Mouse (Mus musculus) MEL (cell line): ENCODE data around the gene Spaca6.

Experiments
- BHLHE40 ChIP-seq: IDR thresholded peaks from 2 replicates; pipeline ENCODE4 v1.6.1; 2012; ENCODE audit warnings: low read depth, mild to moderate bottlenecking, inconsistent platforms, low read length, improper control_type of control experiment, borderline replicate concordance
- CTCF ChIP-seq, 3 experiments: IDR thresholded peaks in 2 of 3; conservative IDR thresholded peaks in 1 of 3; 2 replicates each; pipeline ENCODE4 v1.5.1; 2011 to 2012; ENCODE audit warnings: low read length in 3 of 3, low read depth in 2 of 3, mild to moderate bottlenecking in 2 of 3, improper control_type of control experiment in 1 of 3, inconsistent platforms in 1 of 3, mixed read lengths in 1 of 3, moderate library complexity in 1 of 3; ENCODE audit not compliant: control insufficient read depth in 1 of 3, insufficient read depth in 1 of 3, poor library complexity in 1 of 3, severe bottlenecking in 1 of 3
- EP300 ChIP-seq, 2 experiments: IDR thresholded peaks; 2 replicates each; pipeline ENCODE4 v1.6.1; 2011; ENCODE audit warnings: improper control_type of control experiment in 2 of 2, low read length in 2 of 2, low read depth in 1 of 2, mild to moderate bottlenecking in 1 of 2
- MAFK ChIP-seq: IDR thresholded peaks from 2 replicates; pipeline ENCODE4 v1.6.1; 2011; ENCODE audit warnings: low read depth, mild to moderate bottlenecking, low read length, improper control_type of control experiment, borderline replicate concordance
- POLR2A ChIP-seq, 2 experiments: IDR thresholded peaks; 2 replicates each; pipeline ENCODE4 v1.6.1; 2011 to 2012; ENCODE audit warnings: low read length in 2 of 2, mild to moderate bottlenecking in 2 of 2, control low read depth in 1 of 2, improper control_type of control experiment in 1 of 2, low read depth in 1 of 2, moderate library complexity in 1 of 2; ENCODE audit not compliant: control insufficient read depth in 1 of 2, insufficient read depth in 1 of 2, poor library complexity in 1 of 2
- SMC3 ChIP-seq: IDR thresholded peaks from 2 replicates; pipeline ENCODE4 v1.6.1; 2011; ENCODE audit warnings: low read depth, low read length, improper control_type of control experiment
- TBP ChIP-seq: IDR thresholded peaks from 2 replicates; pipeline ENCODE4 v1.8.0; 2011; ENCODE audit warnings: low read depth, low read length, improper control_type of control experiment
- TCF12 ChIP-seq: IDR thresholded peaks from 2 replicates; pipeline ENCODE4 v1.6.1; 2014; ENCODE audit warnings: low read depth, mild to moderate bottlenecking, inconsistent platforms, low read length, improper control_type of control experiment, moderate library complexity
- USF1 ChIP-seq: IDR thresholded peaks from 2 replicates; pipeline ENCODE4 v1.6.1; 2014; ENCODE audit warnings: low read depth, mild to moderate bottlenecking, inconsistent platforms, low read length, improper control_type of control experiment, moderate library complexity

DNA sequence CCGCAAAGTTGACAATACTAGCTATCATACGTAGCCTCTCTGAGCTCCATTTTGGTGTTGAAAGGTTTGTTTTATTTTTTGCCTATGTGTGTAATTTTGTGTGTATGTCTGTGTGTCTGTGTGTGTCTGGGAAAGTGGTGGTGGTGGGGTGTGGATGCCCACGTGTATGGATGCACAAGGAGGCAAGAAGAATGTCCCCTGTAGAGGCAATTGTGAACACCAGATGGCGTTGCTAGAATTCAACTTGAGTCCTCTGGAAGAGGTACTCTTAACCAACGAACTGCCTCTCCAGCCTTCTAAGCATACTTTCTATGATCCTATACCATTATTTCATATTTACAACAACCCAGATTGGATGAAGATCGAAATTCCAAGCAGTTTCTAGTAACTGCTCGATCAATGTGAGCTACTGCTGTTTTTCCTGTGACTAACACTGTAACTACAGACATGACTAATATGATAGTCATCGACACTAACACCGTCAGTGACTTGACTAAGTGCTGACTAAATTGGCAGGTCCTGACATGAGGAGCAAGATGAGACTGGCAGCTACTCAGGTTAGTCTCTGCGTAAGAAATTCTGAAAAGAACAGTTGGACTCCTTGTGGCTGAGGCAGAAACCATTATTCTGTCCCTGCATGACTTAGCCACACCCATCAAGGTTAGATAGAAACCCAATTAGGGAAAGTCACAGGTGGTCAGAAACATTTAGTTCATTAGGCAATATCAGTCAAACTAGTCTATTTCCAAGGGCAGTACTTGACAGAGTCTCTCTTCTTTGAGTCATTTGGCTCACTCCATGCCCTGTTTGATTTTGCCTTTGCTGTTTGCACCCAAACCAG, 18.4 kb downstream of the Spaca6 start:
- no peak for TF ChIP-seq BHLHE40
- peak in 2 of 3 experiments; percentile 7 to 47; a peak in 2 of 6 replicates for TF ChIP-seq CTCF (IDR thresholded peaks at IDR 0.05 in 2 of 3, conservative IDR thresholded peaks at IDR 0.05 in 1 of 3; ENCODE audit: control insufficient read depth in 1 of 3, insufficient read depth in 1 of 3, low read depth in 2 of 3, low read length in 3 of 3, poor library complexity in 1 of 3, severe bottlenecking in 1 of 3)
- no peak for TF ChIP-seq EP300 (IDR thresholded peaks at IDR 0.05; ENCODE audit: low read depth in 1 of 2, low read length in 2 of 2)
- TF ChIP-seq POLR2A (IDR thresholded peaks at IDR 0.05; ENCODE audit: control insufficient read depth in 1 of 2, insufficient read depth in 1 of 2, low read depth in 1 of 2, low read length in 2 of 2, poor library complexity in 1 of 2) = no peak
- TF ChIP-seq MAFK = no peak
- TF ChIP-seq TBP = no peak
- peak; percentile 53 for TF ChIP-seq SMC3
- no peak for TF ChIP-seq USF1
- no peak for TF ChIP-seq TCF12
